Mouse (Mus musculus) bone marrow, adult 2 months (tissue): ENCODE measurements around the gene Borcs8.

ENCODE experiments used
- CTCF ChIP-seq: fragments of 200-500 bp; IDR thresholded peaks from 2 replicates; pipeline ENCODE4 v1.5.1; 2011; ENCODE audit warnings: low read length, control low read depth; ENCODE audit not compliant: control insufficient read depth, insufficient read depth
- POLR2A ChIP-seq: fragments of 200-500 bp; IDR thresholded peaks from 2 replicates; pipeline ENCODE4 v1.6.1; 2011; ENCODE audit warnings: low read depth, mild to moderate bottlenecking, control low read depth, low read length, borderline replicate concordance; ENCODE audit not compliant: control insufficient read depth

- TF ChIP-seq CTCF (no peak), POLR2A (no peak)
These were observed 8.6 kb downstream of the Borcs8 start for GRCm38 (mm10) chr8:70147678-70148607.
